Mouse (Mus musculus) liver, embryonic 15.5 days (tissue): ENCODE measurements around the gene Siah1a. TPM values are rescaled to one million over a fixed set of nuclear protein-coding genes. Genes with fewer than 3 reads are reported as not detected.

Source experiments
- ATAC-seq: fragments of 200-750 bp; cut with Nextera tagmentation; 2 replicates; pipeline ENCODE4 v1.8.0; 2017; ENCODE audit warnings: moderate number of reproducible peaks, mild to moderate bottlenecking, moderate library complexity; ENCODE audit not compliant: insufficient read depth
- H3K27ac ChIP-seq: fragments of 300-500 bp; sonication (generic); replicated peaks from 2 replicates; pipeline ENCODE4 v1.5.1; 2015; ENCODE audit warnings: mild to moderate bottlenecking, inconsistent platforms
- H3K27me3 ChIP-seq: fragments of 300-500 bp; sonication (generic); 2 replicates; pipeline ENCODE4 v1.6.1; 2015; ENCODE audit warnings: mild to moderate bottlenecking, inconsistent platforms
- H3K36me3 ChIP-seq: fragments of 300-500 bp; sonication (generic); replicated peaks from 2 replicates; pipeline ENCODE4 v1.6.1; 2015; ENCODE audit warnings: moderate library complexity, mild to moderate bottlenecking, inconsistent platforms
- H3K4me1 ChIP-seq: fragments of 300-500 bp; sonication (generic); replicated peaks from 2 replicates; pipeline ENCODE4 v1.6.1; 2015; ENCODE audit warnings: inconsistent platforms
- H3K4me2 ChIP-seq: fragments of 300-500 bp; sonication (generic); 2 replicates; pipeline ENCODE4 v1.6.1; 2015; ENCODE audit warnings: moderate library complexity, mild to moderate bottlenecking, inconsistent platforms
- H3K4me3 ChIP-seq: fragments of 300-500 bp; sonication (generic); replicated peaks from 2 replicates; pipeline ENCODE4 v1.5.1; 2015; ENCODE audit warnings: mild to moderate bottlenecking, inconsistent platforms
- H3K9ac ChIP-seq: fragments of 300-500 bp; sonication (generic); 2 replicates; pipeline ENCODE4 v1.6.1; 2015; ENCODE audit warnings: moderate library complexity, mild to moderate bottlenecking, inconsistent platforms
- H3K9me3 ChIP-seq: fragments of 300-500 bp; sonication (generic); replicated peaks from 2 replicates; pipeline ENCODE4 v1.6.1; 2016; ENCODE audit warnings: inconsistent platforms
- WGBS: fragments of 180-500 bp; shearing (Covaris S2); methylation state at CpG from one replicate; pipeline ENCODE4 v1.1.7; 2015; ENCODE audit warnings: mixed read lengths; ENCODE audit not compliant: insufficient replicate concordance; 5-methylcytosine and 5-hydroxymethylcytosine counted together
- polyA plus RNA-seq: library from polyadenylated mRNA; unstranded; fragments of >200 nt; fragmentation: Nextera tagmentation; extraction: Ambion mirVana; gene quantifications from 2 replicates; pipeline ENCODE4 v1.2.1, GENCODE M21; 2015

The Siah1a gene
- polyA plus RNA-seq, result 14.2 and 15.4 TPM in 2 replicates

GRCm38 (mm10) chr8:86745221-86745934, at the start of gene Siah1a, which contains the start of gene Gm10638:
Siah1a (minus strand) TSS chr8:86745934.
Gm10638 (plus strand) TSS chr8:86745699.
- ATAC-seq, result peak; percentile 73
- Histone ChIP-seq H3K27ac (peak within 1 kb of the TSS; percentile 95), H3K4me2 (peak within 1 kb of the TSS; percentile 97), H3K9ac (peak within 1 kb of the TSS; percentile 98), H3K9me3 (no peaks in the 10 kb centered on the region), H3K36me3 (no peaks in the 10 kb centered on the region), H3K27me3 (peaks cover 13% of the 10 kb centered on the region; the same call in 1 of the 2 replicates), H3K4me3 (peak within 1 kb of the TSS; percentile 96), H3K4me1 (peaks cover 51% of the 10 kb centered on the region)
- WGBS, result under 1% methylated on average over 85 of the region's 88 CpGs

DNA sequence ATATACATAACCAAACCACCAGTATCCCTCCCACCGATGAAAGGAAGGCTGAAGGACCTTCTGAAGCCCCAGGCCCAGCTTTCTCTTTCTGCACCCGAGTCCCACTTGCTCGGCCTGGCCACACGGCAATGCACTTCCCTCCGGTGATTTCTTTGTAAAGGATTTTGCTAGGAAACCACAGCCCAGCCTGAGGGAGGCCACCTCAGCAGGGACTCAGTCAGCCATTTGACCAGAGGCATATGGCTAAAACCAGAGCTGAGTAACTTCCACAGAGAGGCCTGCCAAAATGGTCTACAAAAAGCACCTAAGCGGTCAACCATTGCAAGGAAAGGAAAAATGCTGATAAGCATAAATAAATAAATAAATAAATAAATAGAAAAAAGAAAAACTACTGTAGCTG, 49.0 kb upstream of the Siah1a start:
- ATAC-seq, result no peak
- Histone ChIP-seq H3K9ac (no peak overlapping the region), H3K4me2 (no peak overlapping the region), H3K27me3 (no peaks in the 10 kb centered on the region; the same call in 1 of the 2 replicates), H3K36me3 (no peaks in the 10 kb centered on the region), H3K9me3 (no peaks in the 10 kb centered on the region), H3K27ac (no peak overlapping the region), H3K4me1 (no peaks in the 10 kb centered on the region), H3K4me3 (no peak overlapping the region)
- 26% methylated on average over 6 of the region's 6 CpGs for WGBS

DNA sequence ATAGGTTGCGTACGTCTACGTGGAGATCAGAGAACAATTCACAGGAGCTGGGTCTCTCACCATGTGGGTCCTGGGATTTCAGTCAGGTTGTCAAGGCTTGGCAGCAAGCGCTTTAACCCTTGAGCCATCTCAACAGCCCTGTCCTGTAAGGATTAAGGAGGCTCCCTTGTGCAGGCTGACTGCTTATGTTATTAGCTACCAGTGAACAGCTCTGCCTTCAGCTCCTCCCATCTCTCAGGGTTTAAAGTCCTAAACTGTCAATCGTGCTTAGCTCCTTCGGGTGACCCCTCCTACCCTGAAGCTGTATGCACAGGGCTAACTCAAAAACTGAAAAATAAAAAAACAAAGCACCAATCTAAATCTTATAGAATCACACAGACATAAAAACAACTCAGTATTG, 45.8 kb upstream of the Siah1a start:
- no peaks in the 10 kb centered on the region for H3K9me3 ChIP-seq
- peaks cover 8% of the 10 kb centered on the region for H3K4me1 ChIP-seq
- ATAC-seq, result no peak
- no peak overlapping the region for H3K9ac ChIP-seq
- H3K4me2 ChIP-seq, result no peak overlapping the region
- H3K4me3 ChIP-seq, result no peak overlapping the region
- H3K27me3 ChIP-seq, result no peaks in the 10 kb centered on the region; the same call in 1 of the 2 replicates
- H3K27ac ChIP-seq, result no peak overlapping the region
- WGBS, result 75% methylated on average over 6 of the region's 6 CpGs
- H3K36me3 ChIP-seq, result no peaks in the 10 kb centered on the region

- no peak for ATAC-seq
- H3K27ac ChIP-seq, result no peak overlapping the region
- no peak overlapping the region for H3K4me2 ChIP-seq
- peaks cover 8% of the 10 kb centered on the region for H3K4me1 ChIP-seq
- no peak overlapping the region for H3K9ac ChIP-seq
- no peaks in the 10 kb centered on the region; the same call in 1 of the 2 replicates for H3K27me3 ChIP-seq
- 49% methylated on average over 1 of the region's 1 CpGs for WGBS
- H3K4me3 ChIP-seq, result no peak overlapping the region
- no peaks in the 10 kb centered on the region for H3K36me3 ChIP-seq
- no peaks in the 10 kb centered on the region for H3K9me3 ChIP-seq
Measured at GRCm38 (mm10) chr8:86789576-86789975, 43.8 kb upstream of the Siah1a start.

- Histone ChIP-seq H3K9me3 (no peaks in the 10 kb centered on the region), H3K27ac (no peak overlapping the region), H3K36me3 (no peaks in the 10 kb centered on the region), H3K4me2 (no peak overlapping the region), H3K27me3 (no peaks in the 10 kb centered on the region; the same call in 1 of the 2 replicates), H3K4me1 (peaks cover 8% of the 10 kb centered on the region), H3K4me3 (no peak overlapping the region), H3K9ac (no peak overlapping the region)
- 56% methylated on average over 12 of the region's 12 CpGs for WGBS
- no peak for ATAC-seq
Measured at GRCm38 (mm10) chr8:86787891-86788420, 42.2 kb upstream of the Siah1a start.

GRCm38 (mm10) chr8:86786498-86786897, 40.8 kb upstream of the Siah1a start:
- H3K36me3 ChIP-seq, result no peaks in the 10 kb centered on the region
- ATAC-seq, result no peak
- no peaks in the 10 kb centered on the region; the same call in 1 of the 2 replicates for H3K27me3 ChIP-seq
- no peak overlapping the region for H3K4me3 ChIP-seq
- H3K9me3 ChIP-seq, result no peaks in the 10 kb centered on the region
- no peak overlapping the region for H3K27ac ChIP-seq
- WGBS, result 27% methylated on average over 5 of the region's 5 CpGs
- peaks cover 8% of the 10 kb centered on the region for H3K4me1 ChIP-seq
- H3K4me2 ChIP-seq, result no peak overlapping the region
- no peak overlapping the region for H3K9ac ChIP-seq

- 73% methylated on average over 8 of the region's 8 CpGs for WGBS
- Histone ChIP-seq H3K9ac (no peak overlapping the region), H3K27ac (no peak overlapping the region), H3K27me3 (peaks cover 3% of the 10 kb centered on the region; the same call in 1 of the 2 replicates), H3K36me3 (no peaks in the 10 kb centered on the region), H3K4me3 (no peak overlapping the region), H3K4me1 (no peaks in the 10 kb centered on the region), H3K9me3 (no peaks in the 10 kb centered on the region), H3K4me2 (no peak overlapping the region)
- no peak for ATAC-seq
Measured at GRCm38 (mm10) chr8:86781094-86781493, 35.4 kb upstream of the Siah1a start.

DNA sequence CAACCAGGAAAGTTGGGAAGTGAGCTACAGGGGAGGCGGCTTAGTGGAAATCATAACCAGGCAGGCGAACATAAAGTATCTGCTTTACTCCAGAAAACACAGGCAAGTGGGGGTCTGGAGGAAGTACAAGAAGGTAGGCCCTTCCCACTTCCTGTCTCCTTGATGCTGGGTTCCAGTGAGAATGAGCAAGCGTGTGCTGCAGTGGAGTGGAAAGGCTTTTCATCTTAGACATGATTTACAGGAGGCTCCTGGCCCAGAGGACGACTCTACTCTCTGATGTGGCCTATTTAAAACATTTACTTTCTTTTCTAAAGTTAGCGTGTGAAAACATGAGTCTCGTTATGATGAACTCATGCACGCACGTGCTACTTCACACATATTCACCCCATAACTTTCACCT, 33.5 kb upstream of the Siah1a start:
- peaks cover 3% of the 10 kb centered on the region; the same call in 1 of the 2 replicates for H3K27me3 ChIP-seq
- 57% methylated on average over 8 of the region's 8 CpGs for WGBS
- H3K36me3 ChIP-seq, result no peaks in the 10 kb centered on the region
- H3K4me3 ChIP-seq, result no peak overlapping the region
- no peaks in the 10 kb centered on the region for H3K9me3 ChIP-seq
- no peak overlapping the region for H3K9ac ChIP-seq
- H3K4me1 ChIP-seq, result no peaks in the 10 kb centered on the region
- no peak for ATAC-seq
- H3K4me2 ChIP-seq, result no peak overlapping the region
- H3K27ac ChIP-seq, result no peak overlapping the region

DNA sequence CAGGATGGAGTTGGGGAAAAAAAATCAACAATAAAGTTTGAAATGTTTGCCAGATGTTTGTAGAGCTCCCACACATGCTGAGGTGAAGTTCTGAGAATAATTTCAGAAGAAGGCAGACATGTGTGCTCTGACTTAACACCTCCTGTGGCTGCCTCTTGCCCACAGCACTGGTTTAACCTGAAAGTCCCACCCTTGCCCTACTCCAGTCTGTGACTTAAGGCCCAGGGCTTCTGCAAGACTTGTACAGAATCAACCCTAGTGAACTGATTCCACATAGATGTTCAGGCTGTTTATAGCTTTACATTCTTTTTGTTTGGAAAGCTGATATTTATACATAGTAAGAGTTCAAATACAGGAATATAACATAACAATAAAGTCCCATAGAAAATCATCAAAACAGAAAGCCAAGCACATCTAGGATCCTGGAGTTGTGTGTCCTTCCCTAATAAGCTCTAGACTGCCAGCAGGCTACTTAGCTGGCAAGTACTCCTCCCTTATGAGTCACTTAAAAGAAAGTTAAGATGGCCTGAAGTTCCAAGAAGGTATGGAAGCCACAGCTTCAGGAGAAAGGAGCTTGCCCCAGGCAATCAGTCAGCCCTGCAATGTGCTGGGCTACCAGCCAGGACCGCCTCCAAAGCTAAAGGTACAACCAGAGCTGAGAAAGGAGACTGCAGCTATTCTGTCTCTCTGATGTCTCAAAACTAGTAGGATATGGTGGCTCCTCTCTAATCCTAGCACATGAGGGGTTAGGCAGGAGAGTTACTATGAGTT, 24.4 kb upstream of the Siah1a start:
- Histone ChIP-seq H3K4me3 (no peak overlapping the region), H3K36me3 (no peaks in the 10 kb centered on the region), H3K9ac (no peak overlapping the region), H3K9me3 (no peaks in the 10 kb centered on the region), H3K27me3 (peaks cover 22% of the 10 kb centered on the region), H3K4me2 (no peak overlapping the region), H3K27ac (no peak overlapping the region), H3K4me1 (peaks cover 22% of the 10 kb centered on the region)
- no peak for ATAC-seq
- 63% methylated on average over 1 of the region's 1 CpGs for WGBS

- H3K9me3 ChIP-seq, result no peaks in the 10 kb centered on the region
- no peaks in the 10 kb centered on the region for H3K36me3 ChIP-seq
- H3K4me2 ChIP-seq, result no peak overlapping the region
- H3K4me1 ChIP-seq, result peaks cover 30% of the 10 kb centered on the region
- 43% methylated on average over 5 of the region's 5 CpGs for WGBS
- H3K9ac ChIP-seq, result no peak overlapping the region
- H3K27ac ChIP-seq, result no peak overlapping the region
- no peak overlapping the region for H3K4me3 ChIP-seq
- H3K27me3 ChIP-seq, result peaks cover 29% of the 10 kb centered on the region
- no peak for ATAC-seq
Measured at GRCm38 (mm10) chr8:86768499-86768898, 22.8 kb upstream of the Siah1a start.

DNA sequence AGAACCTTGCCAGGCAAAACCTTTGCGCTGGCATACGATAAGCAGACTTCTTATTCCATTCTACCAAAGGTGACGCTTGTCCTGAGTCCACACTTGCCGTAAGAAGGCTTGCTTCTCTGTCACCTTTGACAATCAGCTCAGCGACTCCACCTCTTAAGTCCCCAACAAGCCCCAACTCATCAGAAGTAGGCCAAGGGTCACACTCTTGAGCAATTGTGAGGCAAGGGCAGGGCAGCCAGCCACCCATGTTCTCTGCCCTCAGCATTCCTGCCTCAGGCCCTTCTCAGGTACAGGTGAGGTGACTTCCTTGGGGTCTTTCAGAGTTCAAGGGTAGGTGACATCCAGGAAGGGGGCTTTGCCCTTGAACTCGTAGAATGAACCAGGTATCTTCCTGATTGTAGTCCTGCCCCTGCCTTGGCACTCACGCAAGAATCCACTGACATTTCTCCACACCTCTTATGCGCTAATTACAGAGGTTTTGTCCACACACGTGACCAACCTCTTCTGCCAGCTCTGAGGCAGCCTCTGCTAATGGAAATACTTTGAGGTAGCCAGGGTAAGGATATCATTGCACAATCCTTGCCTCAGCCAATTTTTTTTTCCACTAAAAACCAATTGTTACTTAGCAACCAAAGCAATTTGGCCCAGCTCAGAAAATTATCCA, 20.9 kb upstream of the Siah1a start:
- WGBS, result 76% methylated on average over 9 of the region's 9 CpGs
- no peak for ATAC-seq
- H3K9ac ChIP-seq, result no peak overlapping the region
- peaks cover 30% of the 10 kb centered on the region for H3K4me1 ChIP-seq
- H3K27ac ChIP-seq, result no peak overlapping the region
- peaks cover 30% of the 10 kb centered on the region for H3K27me3 ChIP-seq
- H3K4me2 ChIP-seq, result no peak overlapping the region
- H3K36me3 ChIP-seq, result no peaks in the 10 kb centered on the region
- no peaks in the 10 kb centered on the region for H3K9me3 ChIP-seq
- H3K4me3 ChIP-seq, result no peak overlapping the region
